ENCODE assay signal across 9 mouse cellular contexts in genomic region chr7:76185005-76185658, GRCm38 (mm10). TPM values are rescaled to one million over a fixed set of nuclear protein-coding genes. Genes with fewer than 3 reads are reported as not detected.
A peak's percentile ranks its signal among the peaks of the same experiment; 100 is the strongest.
DNase-seq lines count a peak whose midpoint lies in the region; ATAC-seq and TF ChIP-seq lines count a peak whose summit lies in the region.
"Had no signal": no experiment of that assay in that cellular context is flagged by ENCODE, and none has a peak within 500 bp of the region (broad histone marks: within the 10 kb centered on the region; RNA-seq: fewer than 3 reads in every experiment).

No protein-coding gene starts in this region.

- peak; percentile 61 for DNase-seq in brain, adult 2 months (ENCODE audit: low read depth, low spot score)
- peak; percentile 25 for DNase-seq in neural tube, embryonic 10.5 days (ENCODE audit: extremely low spot score, low spot score)
- DNase-seq in natural killer cell, adult 2 months (ENCODE audit: low spot score in 2 of 2): no peak
- no peak for DNase-seq in heart, adult 11 months
- DNase-seq in adrenal gland, postnatal 4 days (ENCODE audit: low spot score in 2 of 2): no peak
- no peak for DNase-seq in liver, postnatal 0 days
- DNase-seq: lung, embryonic 14.5 days had no signal

- no peak overlapping the region for H3K27ac ChIP-seq in embryonic facial prominence, embryonic 12.5 days
- peak overlapping the region; percentile 79 for H3K27ac ChIP-seq in hindbrain, embryonic 15.5 days (replicated peaks)
- H3K27ac ChIP-seq in liver, postnatal 0 days (ENCODE audit: low read depth): no peak overlapping the region

- 54% methylated on average over 7 of the region's 7 CpGs for WGBS in embryonic facial prominence, embryonic 12.5 days
- WGBS in hindbrain, embryonic 15.5 days: 27% methylated on average over 7 of the region's 7 CpGs
- WGBS in liver, postnatal 0 days (ENCODE audit: insufficient replicate concordance): 64% methylated on average over 7 of the region's 7 CpGs

- TF ChIP-seq EP300 in liver, postnatal 0 days (IDR thresholded peaks at IDR 0.05; ENCODE audit: low read depth): no peak

- ATAC-seq in embryonic facial prominence, embryonic 12.5 days (ENCODE audit: insufficient number of reproducible peaks, insufficient read depth, low FRiP score, low TSS enrichment): no peak
- peak; percentile 96 for ATAC-seq in hindbrain, embryonic 15.5 days (ENCODE audit: low FRiP score, low read depth)
- no peak for ATAC-seq in liver, postnatal 0 days

- no peak overlapping the region for H3K4me3 ChIP-seq in embryonic facial prominence, embryonic 12.5 days
- H3K4me3 ChIP-seq in hindbrain, embryonic 15.5 days: no peak overlapping the region; the same call in 1 of the 2 replicates
- H3K4me3 ChIP-seq in liver, postnatal 0 days (ENCODE audit: low read depth, low read length): no peak overlapping the region

- peak overlapping the region; percentile 19; the same call in 1 of the 2 replicates for H3K4me2 ChIP-seq in embryonic facial prominence, embryonic 12.5 days (replicated peaks)
- peak overlapping the region; percentile 28 for H3K4me2 ChIP-seq in hindbrain, embryonic 15.5 days
- H3K4me2 ChIP-seq in liver, postnatal 0 days (ENCODE audit: low read depth, low read length): no peak overlapping the region
- H3K4me2 ChIP-seq: lung, embryonic 14.5 days had no signal

- H3K4me1 ChIP-seq in embryonic facial prominence, embryonic 12.5 days: no peaks in the 10 kb centered on the region
- peaks cover 27% of the 10 kb centered on the region for H3K4me1 ChIP-seq in hindbrain, embryonic 15.5 days (replicated peaks)
- H3K4me1 ChIP-seq in liver, postnatal 0 days (ENCODE audit: insufficient read depth): no peaks in the 10 kb centered on the region

- no peak for TF ChIP-seq CTCF in liver, postnatal 0 days (IDR thresholded peaks at IDR 0.05; ENCODE audit: low read depth)

- H3K9me3 ChIP-seq in embryonic facial prominence, embryonic 12.5 days: no peaks in the 10 kb centered on the region
- no peaks in the 10 kb centered on the region for H3K9me3 ChIP-seq in hindbrain, embryonic 15.5 days
- no peaks in the 10 kb centered on the region for H3K9me3 ChIP-seq in liver, postnatal 0 days (ENCODE audit: low read length)

- H3K9ac ChIP-seq in embryonic facial prominence, embryonic 12.5 days: no peak overlapping the region
- no peak overlapping the region for H3K9ac ChIP-seq in hindbrain, embryonic 15.5 days
- H3K9ac ChIP-seq in liver, postnatal 0 days (replicated peaks): no peak overlapping the region
- H3K9ac ChIP-seq: lung, embryonic 14.5 days had no signal

- H3K36me3 ChIP-seq in embryonic facial prominence, embryonic 12.5 days: no peaks in the 10 kb centered on the region
- no peaks in the 10 kb centered on the region for H3K36me3 ChIP-seq in hindbrain, embryonic 15.5 days
- H3K36me3 ChIP-seq in liver, postnatal 0 days (replicated peaks; ENCODE audit: insufficient read depth, low read length): no peaks in the 10 kb centered on the region

- H3K27me3 ChIP-seq in embryonic facial prominence, embryonic 12.5 days: no peaks in the 10 kb centered on the region
- H3K27me3 ChIP-seq in hindbrain, embryonic 15.5 days: no peaks in the 10 kb centered on the region
- H3K27me3 ChIP-seq in liver, postnatal 0 days (ENCODE audit: insufficient read depth, low read length): no peaks in the 10 kb centered on the region

RNA-seq across cellular contexts. Expression of gene Agbl1, which starts 44.6 kb away (rescaled TPM):
- polyA plus RNA-seq in embryonic facial prominence, embryonic 12.5 days (2016; fragmentation: Nextera tagmentation; extraction: Ambion mirVana): 0.08 TPM in 1 of 2 replicates, not detected in the other
- polyA plus RNA-seq in hindbrain, embryonic 15.5 days (2015; fragmentation: Nextera tagmentation; extraction: Ambion mirVana): 0.09 and 0.18 TPM in 2 replicates
- under 1 TPM in 1 of 2 experiments, not detected in 1; 0.68 TPM for total RNA-seq in adrenal gland, postnatal 4 days (2021)
- 0.04 TPM in 1 of 2 replicates, not detected in the other for polyA plus RNA-seq in liver, postnatal 0 days (2015; fragmentation: Nextera tagmentation; extraction: Ambion mirVana)
- polyA plus RNA-seq: lung, embryonic 14.5 days had no signal

Comparison
In these comparisons a context has a peak if more than half of its experiments do, and no peak if none do; other contexts are left out.
1. DNase-seq: peak in brain, adult 2 months (single experiment) and neural tube, embryonic 10.5 days (single experiment); none in natural killer cell, adult 2 months (0 of 2), heart, adult 11 months (single experiment), adrenal gland, postnatal 4 days (0 of 2) and liver, postnatal 0 days (single experiment).